Mouse (Mus musculus): ENCODE measurements around the gene Tent2. TPM values are rescaled to one million over a fixed set of nuclear protein-coding genes. Genes with fewer than 3 reads are reported as not detected.

Tent2 gene
- total and polyA plus RNA-seq, 3 experiments: 9.7 to 14.6 (median 13.1) TPM

DNA sequence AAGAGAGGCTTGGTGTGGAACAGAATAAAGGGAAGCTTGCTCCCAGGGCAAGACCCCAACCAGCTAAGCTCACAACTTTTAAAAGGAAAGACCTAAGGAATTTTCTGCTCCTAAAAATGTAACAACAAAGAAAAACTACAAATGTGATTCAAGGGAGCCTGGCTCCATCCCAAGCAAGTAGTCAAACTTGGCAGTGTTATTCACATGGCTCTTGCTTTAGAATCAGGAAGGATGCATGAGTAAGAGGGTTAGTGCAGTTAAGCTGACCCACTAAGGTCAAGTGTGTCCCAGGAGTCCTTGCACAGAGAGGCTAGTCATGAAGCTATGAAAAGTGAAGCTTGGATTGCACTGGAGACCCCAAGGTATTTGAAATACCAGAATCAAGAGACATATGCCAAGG lies 29.7 kb downstream of the Tent2 start:
- intact Hi-C loops (cut with DNase I): no loop called here
- Histone ChIP-seq H3K79me2 (replicated peaks; ENCODE audit: control insufficient read depth, insufficient read depth, low read length) (no peaks in the 10 kb centered on the region), H3K9ac (ENCODE audit: low read depth, low read length) (no peak overlapping the region), H3K4me1 (ENCODE audit: control insufficient read depth, insufficient read depth, low read length) (no peaks in the 10 kb centered on the region), H3K27me3 (ENCODE audit: control insufficient read depth, insufficient read depth, low read length) (no peaks in the 10 kb centered on the region), H3K36me3 (ENCODE audit: control insufficient read depth, insufficient read depth, low read length) (peaks cover 6% of the 10 kb centered on the region; the same call in 1 of the 2 replicates), H3K4me3 (no peak overlapping the region), H3K27ac (no peak overlapping the region)
- no peak for DNase-seq
- no peak for TF ChIP-seq EP300 (IDR thresholded peaks at IDR 0.05; ENCODE audit: insufficient read depth, low read depth, low read length)
- TF ChIP-seq CTCF (IDR thresholded peaks at IDR 0.05): no peak
- TF ChIP-seq POLR2A (IDR thresholded peaks at IDR 0.05; ENCODE audit: insufficient read depth, low read depth, low read length): no peak

DNA sequence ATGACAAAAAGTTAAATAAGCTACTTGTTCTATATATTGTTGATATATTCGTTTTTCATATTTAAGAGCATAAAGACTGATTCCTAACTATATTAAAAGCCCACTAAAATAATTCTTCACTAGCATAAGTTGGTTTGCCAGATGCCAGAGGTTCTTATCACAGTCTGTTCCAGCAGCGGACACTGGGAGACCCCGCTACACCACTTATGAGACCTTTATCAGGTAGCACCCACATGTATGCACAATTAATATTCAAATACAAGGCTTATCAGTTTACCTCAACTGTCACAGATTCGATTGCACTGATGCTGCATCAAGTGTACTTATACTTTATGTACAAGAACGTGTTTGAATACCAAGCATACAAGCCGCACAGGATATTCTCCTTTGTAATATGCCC lies 33.9 kb downstream of the Tent2 start:
- no peak overlapping the region for H3K27ac ChIP-seq
- no peaks in the 10 kb centered on the region for H3K27me3 ChIP-seq (ENCODE audit: control insufficient read depth, insufficient read depth, low read length)
- WGBS: 93% methylated on average over 6 of the region's 6 CpGs
- no peak for TF ChIP-seq CTCF (IDR thresholded peaks at IDR 0.05)
- TF ChIP-seq EP300 (IDR thresholded peaks at IDR 0.05; ENCODE audit: insufficient read depth, low read depth, low read length): no peak
- TF ChIP-seq POLR2A (IDR thresholded peaks at IDR 0.05; ENCODE audit: insufficient read depth, low read depth, low read length): no peak
- no peaks in the 10 kb centered on the region for H3K4me1 ChIP-seq (ENCODE audit: control insufficient read depth, insufficient read depth, low read length)
- H3K4me3 ChIP-seq: no peak overlapping the region
- DNase-seq: no peak
- intact Hi-C loops (cut with DNase I): no loop called here
- peaks cover 3% of the 10 kb centered on the region; the same call in 1 of the 2 replicates for H3K36me3 ChIP-seq (ENCODE audit: control insufficient read depth, insufficient read depth, low read length)
- H3K79me2 ChIP-seq (replicated peaks; ENCODE audit: control insufficient read depth, insufficient read depth, low read length): no peaks in the 10 kb centered on the region
- H3K9ac ChIP-seq (ENCODE audit: low read depth, low read length): no peak overlapping the region

DNA sequence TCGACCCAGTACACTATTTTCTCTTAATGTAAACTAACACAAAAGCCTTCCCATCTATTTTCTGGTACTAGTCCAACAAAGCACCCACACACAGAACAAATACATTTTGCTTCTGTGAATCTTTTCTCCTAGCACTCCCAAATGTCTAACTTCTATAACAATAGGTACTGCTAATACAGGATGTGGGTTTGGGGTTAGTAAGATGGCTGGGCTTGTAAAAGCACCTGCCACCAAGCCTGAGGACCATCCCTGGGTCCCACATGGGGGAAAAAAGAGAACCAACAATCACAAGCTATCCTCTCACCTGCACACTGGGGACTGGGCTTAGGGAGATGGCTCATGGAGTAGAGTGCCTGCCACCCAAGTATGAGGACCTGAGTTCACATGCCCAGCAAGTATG lies 38.9 kb downstream of the Tent2 start:
- intact Hi-C loops (cut with DNase I): no loop called here
- no peak for TF ChIP-seq POLR2A (IDR thresholded peaks at IDR 0.05; ENCODE audit: insufficient read depth, low read depth, low read length)
- no peak for TF ChIP-seq CTCF (IDR thresholded peaks at IDR 0.05)
- TF ChIP-seq EP300 (IDR thresholded peaks at IDR 0.05; ENCODE audit: insufficient read depth, low read depth, low read length): no peak
- Histone ChIP-seq H3K27me3 (ENCODE audit: control insufficient read depth, insufficient read depth, low read length) (no peaks in the 10 kb centered on the region), H3K4me1 (ENCODE audit: control insufficient read depth, insufficient read depth, low read length) (no peaks in the 10 kb centered on the region), H3K79me2 (replicated peaks; ENCODE audit: control insufficient read depth, insufficient read depth, low read length) (no peaks in the 10 kb centered on the region), H3K4me3 (no peak overlapping the region), H3K9ac (ENCODE audit: low read depth, low read length) (no peak overlapping the region), H3K27ac (no peak overlapping the region), H3K36me3 (ENCODE audit: control insufficient read depth, insufficient read depth, low read length) (no peaks in the 10 kb centered on the region; the same call in 1 of the 2 replicates)
- 79% methylated on average over 1 of the region's 1 CpGs for WGBS
- no peak for DNase-seq

GRCm38 (mm10) chr13:93144336-93145167 lies 47.6 kb downstream of the Tent2 start, which contains the start of gene Cmya5:
Gene Cmya5, minus strand, starts transcription at chr13:93144724.
- peak; percentile 73 for TF ChIP-seq EP300 (IDR thresholded peaks at IDR 0.05; ENCODE audit: insufficient read depth, low read depth, low read length)
- peak; percentile 66 for TF ChIP-seq CTCF (IDR thresholded peaks at IDR 0.05)
- peak; percentile 63 for TF ChIP-seq POLR2A (IDR thresholded peaks at IDR 0.05; ENCODE audit: insufficient read depth, low read depth, low read length)
- H3K79me2 ChIP-seq (replicated peaks; ENCODE audit: control insufficient read depth, insufficient read depth, low read length): no peaks in the 10 kb centered on the region
- 3% methylated on average over 42 of the region's 45 CpGs for WGBS
- peaks cover 4% of the 10 kb centered on the region for H3K4me1 ChIP-seq (ENCODE audit: control insufficient read depth, insufficient read depth, low read length)
- H3K9ac ChIP-seq (ENCODE audit: low read depth, low read length): peak within 1 kb of the TSS; percentile 86
- DNase-seq: peak; percentile 93
- peak within 1 kb of the TSS; percentile 90 for H3K27ac ChIP-seq
- H3K4me3 ChIP-seq: peak within 1 kb of the TSS; percentile 48
- H3K36me3 ChIP-seq (ENCODE audit: control insufficient read depth, insufficient read depth, low read length): no peaks in the 10 kb centered on the region; the same call in none of the 2 replicates
- H3K27me3 ChIP-seq (ENCODE audit: control insufficient read depth, insufficient read depth, low read length): no peaks in the 10 kb centered on the region
- intact Hi-C loops (cut with DNase I): loop anchor here (5.0 to 10.0 kb wide), 4 partner anchors 50 to 353 kb away; partner anchors contain the start of gene Jmy

- Histone ChIP-seq H3K79me2 (replicated peaks; ENCODE audit: control insufficient read depth, insufficient read depth, low read length) (no peaks in the 10 kb centered on the region), H3K27ac (peak overlapping the region; percentile 90), H3K27me3 (ENCODE audit: control insufficient read depth, insufficient read depth, low read length) (no peaks in the 10 kb centered on the region), H3K4me3 (peak overlapping the region; percentile 48), H3K36me3 (ENCODE audit: control insufficient read depth, insufficient read depth, low read length) (no peaks in the 10 kb centered on the region; the same call in none of the 2 replicates), H3K9ac (ENCODE audit: low read depth, low read length) (peak overlapping the region; percentile 86), H3K4me1 (ENCODE audit: control insufficient read depth, insufficient read depth, low read length) (peaks cover 4% of the 10 kb centered on the region)
- intact Hi-C loops (cut with DNase I): loop anchor here (5.0 to 10.0 kb wide), 4 partner anchors 49 to 353 kb away; partner anchors contain the start of gene Jmy
- DNase-seq: peak; percentile 34 to 47
- 22% methylated on average over 11 of the region's 11 CpGs for WGBS
- no peak for TF ChIP-seq CTCF (IDR thresholded peaks at IDR 0.05)
- TF ChIP-seq EP300 (IDR thresholded peaks at IDR 0.05; ENCODE audit: insufficient read depth, low read depth, low read length): no peak
- no peak for TF ChIP-seq POLR2A (IDR thresholded peaks at IDR 0.05; ENCODE audit: insufficient read depth, low read depth, low read length)
These were observed 48.3 kb downstream of the Tent2 start for GRCm38 (mm10) chr13:93143819-93144283.

DNA sequence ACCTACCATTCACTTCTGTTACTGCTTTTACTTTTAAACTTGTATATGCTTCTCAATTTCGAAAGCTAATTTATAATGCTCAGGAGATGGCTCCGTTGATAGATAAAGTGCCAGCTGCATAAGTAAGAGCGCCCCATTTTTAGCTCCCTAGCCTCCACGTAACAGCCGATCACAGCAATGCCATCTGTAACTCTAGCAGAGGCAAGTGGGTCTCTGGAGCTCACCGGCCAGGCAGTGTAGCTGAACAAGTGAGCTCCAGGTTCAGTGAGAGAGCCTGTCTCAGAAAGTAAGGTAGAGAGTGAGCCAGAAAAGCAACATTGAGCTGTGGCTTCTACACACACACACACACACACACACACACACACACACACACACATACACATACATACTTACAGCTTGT lies 51.0 kb downstream of the Tent2 start:
- peaks cover 4% of the 10 kb centered on the region for H3K4me1 ChIP-seq (ENCODE audit: control insufficient read depth, insufficient read depth, low read length)
- no peak for DNase-seq
- H3K36me3 ChIP-seq (ENCODE audit: control insufficient read depth, insufficient read depth, low read length): no peaks in the 10 kb centered on the region; the same call in none of the 2 replicates
- 82% methylated on average over 6 of the region's 6 CpGs for WGBS
- H3K27ac ChIP-seq: no peak overlapping the region
- no peak for TF ChIP-seq CTCF (IDR thresholded peaks at IDR 0.05)
- no peak for TF ChIP-seq POLR2A (IDR thresholded peaks at IDR 0.05; ENCODE audit: insufficient read depth, low read depth, low read length)
- no peak for TF ChIP-seq EP300 (IDR thresholded peaks at IDR 0.05; ENCODE audit: insufficient read depth, low read depth, low read length)
- no peak overlapping the region for H3K9ac ChIP-seq (ENCODE audit: low read depth, low read length)
- no peaks in the 10 kb centered on the region for H3K27me3 ChIP-seq (ENCODE audit: control insufficient read depth, insufficient read depth, low read length)
- no peaks in the 10 kb centered on the region for H3K79me2 ChIP-seq (replicated peaks; ENCODE audit: control insufficient read depth, insufficient read depth, low read length)
- intact Hi-C loops (cut with DNase I): loop anchor here (5.0 to 10.0 kb wide), 4 partner anchors 46 to 356 kb away; partner anchors contain the start of gene Jmy
- no peak overlapping the region for H3K4me3 ChIP-seq

Measured in heart, adult 2 months (tissue).